Mouse (Mus musculus): Measurements from ENCODE around the gene Kif2c. TPM values are rescaled to one million over a fixed set of nuclear protein-coding genes. Genes with fewer than 3 reads are reported as not detected.

The Kif2c gene
- 5.6 and 8.3 TPM in 2 replicates for polyA plus RNA-seq (2012; ENCODE audit: insufficient read depth, low replicate concordance)

GRCm38 (mm10) chr4:117181863-117182758, at the start of gene Kif2c:
Kif2c (minus strand) TSS chr4:117182639.
- TF ChIP-seq FLI1 (IDR thresholded peaks at IDR 0.05; ENCODE audit: low read length) (peak; percentile 92; the same call in 1 of the 2 replicates), GATA1 (IDR thresholded peaks at IDR 0.05; ENCODE audit: borderline replicate concordance, low read length) (no peak; the same call in 2 of the 3 replicates)
- Histone ChIP-seq H3K27me3 (replicated peaks) (no peaks in the 10 kb centered on the region), H3K36me3 (replicated peaks; ENCODE audit: low read length) (peaks cover 30% of the 10 kb centered on the region), H3K9me3 (no peaks in the 10 kb centered on the region), H3K4me1 (peaks cover 31% of the 10 kb centered on the region), H3K4me3 (replicated peaks) (peak within 1 kb of the TSS; percentile 94)

- H3K9me3 ChIP-seq, result peaks cover 5% of the 10 kb centered on the region
- H3K4me3 ChIP-seq (replicated peaks), result no peak overlapping the region
- H3K4me1 ChIP-seq, result no peaks in the 10 kb centered on the region
- TF ChIP-seq FLI1 (IDR thresholded peaks at IDR 0.05; ENCODE audit: low read length) (no peak), GATA1 (IDR thresholded peaks at IDR 0.05; ENCODE audit: borderline replicate concordance, low read length) (no peak)
- no peaks in the 10 kb centered on the region for H3K36me3 ChIP-seq (replicated peaks; ENCODE audit: low read length)
- peaks cover 46% of the 10 kb centered on the region for H3K27me3 ChIP-seq (replicated peaks)
Observed at GRCm38 (mm10) chr4:117231208-117231607, 48.8 kb upstream of the Kif2c start.

- no peaks in the 10 kb centered on the region for H3K36me3 ChIP-seq (replicated peaks; ENCODE audit: low read length)
- H3K27me3 ChIP-seq (replicated peaks), result peaks cover 43% of the 10 kb centered on the region
- no peak overlapping the region for H3K4me3 ChIP-seq (replicated peaks)
- TF ChIP-seq FLI1 (IDR thresholded peaks at IDR 0.05; ENCODE audit: low read length) (no peak), GATA1 (IDR thresholded peaks at IDR 0.05; ENCODE audit: borderline replicate concordance, low read length) (no peak)
- no peaks in the 10 kb centered on the region for H3K4me1 ChIP-seq
- H3K9me3 ChIP-seq, result no peaks in the 10 kb centered on the region
Observed at GRCm38 (mm10) chr4:117230331-117230730, 47.9 kb upstream of the Kif2c start.

GRCm38 (mm10) chr4:117229590-117229989, 47.2 kb upstream of the Kif2c start:
- no peak for TF ChIP-seq GATA1 (IDR thresholded peaks at IDR 0.05; ENCODE audit: borderline replicate concordance, low read length)
- TF ChIP-seq FLI1 (IDR thresholded peaks at IDR 0.05; ENCODE audit: low read length), result no peak
- H3K9me3 ChIP-seq, result no peaks in the 10 kb centered on the region
- H3K27me3 ChIP-seq (replicated peaks), result peaks cover 42% of the 10 kb centered on the region
- peaks cover 1% of the 10 kb centered on the region; the same call in 1 of the 2 replicates for H3K4me1 ChIP-seq
- no peak overlapping the region for H3K4me3 ChIP-seq (replicated peaks)
- H3K36me3 ChIP-seq (replicated peaks; ENCODE audit: low read length), result no peaks in the 10 kb centered on the region

GRCm38 (mm10) chr4:117225250-117225649, 42.8 kb upstream of the Kif2c start:
- H3K9me3 ChIP-seq, result peaks cover 5% of the 10 kb centered on the region; the same call in 1 of the 2 replicates
- H3K27me3 ChIP-seq (replicated peaks), result peaks cover 23% of the 10 kb centered on the region
- H3K4me3 ChIP-seq (replicated peaks), result no peak overlapping the region
- no peaks in the 10 kb centered on the region for H3K36me3 ChIP-seq (replicated peaks; ENCODE audit: low read length)
- H3K4me1 ChIP-seq, result peaks cover 25% of the 10 kb centered on the region
- TF ChIP-seq GATA1 (IDR thresholded peaks at IDR 0.05; ENCODE audit: borderline replicate concordance, low read length), result no peak
- no peak for TF ChIP-seq FLI1 (IDR thresholded peaks at IDR 0.05; ENCODE audit: low read length)

- Histone ChIP-seq H3K27me3 (replicated peaks) (peaks cover 16% of the 10 kb centered on the region), H3K4me3 (replicated peaks) (no peak overlapping the region), H3K4me1 (peaks cover 32% of the 10 kb centered on the region), H3K36me3 (replicated peaks; ENCODE audit: low read length) (no peaks in the 10 kb centered on the region), H3K9me3 (peaks cover 5% of the 10 kb centered on the region; the same call in 1 of the 2 replicates)
- TF ChIP-seq FLI1 (IDR thresholded peaks at IDR 0.05; ENCODE audit: low read length), result no peak
- TF ChIP-seq GATA1 (IDR thresholded peaks at IDR 0.05; ENCODE audit: borderline replicate concordance, low read length), result no peak
Observed at GRCm38 (mm10) chr4:117224122-117224521, 41.7 kb upstream of the Kif2c start.

GRCm38 (mm10) chr4:117223001-117223400, 40.6 kb upstream of the Kif2c start:
- peaks cover 6% of the 10 kb centered on the region for H3K27me3 ChIP-seq (replicated peaks)
- H3K4me1 ChIP-seq, result peaks cover 41% of the 10 kb centered on the region
- H3K36me3 ChIP-seq (replicated peaks; ENCODE audit: low read length), result no peaks in the 10 kb centered on the region
- TF ChIP-seq GATA1 (IDR thresholded peaks at IDR 0.05; ENCODE audit: borderline replicate concordance, low read length) (no peak), FLI1 (IDR thresholded peaks at IDR 0.05; ENCODE audit: low read length) (no peak)
- peaks cover 5% of the 10 kb centered on the region; the same call in 1 of the 2 replicates for H3K9me3 ChIP-seq
- no peak overlapping the region for H3K4me3 ChIP-seq (replicated peaks)

DNA sequence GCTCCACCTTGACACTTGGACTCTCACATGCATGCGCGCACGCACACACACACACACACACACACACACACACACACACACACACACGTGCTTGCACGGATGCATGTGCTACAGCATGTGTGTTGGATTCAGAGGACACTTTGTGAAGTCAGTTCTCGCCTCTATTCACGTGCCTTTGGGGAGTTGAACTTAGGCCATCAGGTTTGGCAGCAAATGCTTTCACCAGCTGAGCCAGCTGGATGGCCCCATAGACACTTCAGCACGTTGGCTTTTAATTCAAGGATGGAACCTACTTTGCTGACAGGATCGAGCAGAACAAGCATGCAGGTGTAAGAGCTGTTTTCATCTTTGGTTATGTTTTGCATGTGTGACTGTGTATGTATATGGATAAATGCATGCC, 39.4 kb upstream of the Kif2c start:
- Histone ChIP-seq H3K27me3 (replicated peaks) (peaks cover 7% of the 10 kb centered on the region), H3K9me3 (peaks cover 5% of the 10 kb centered on the region; the same call in 1 of the 2 replicates), H3K36me3 (replicated peaks; ENCODE audit: low read length) (no peaks in the 10 kb centered on the region), H3K4me1 (peaks cover 48% of the 10 kb centered on the region), H3K4me3 (replicated peaks) (no peak overlapping the region)
- no peak for TF ChIP-seq GATA1 (IDR thresholded peaks at IDR 0.05; ENCODE audit: borderline replicate concordance, low read length)
- no peak for TF ChIP-seq FLI1 (IDR thresholded peaks at IDR 0.05; ENCODE audit: low read length)

- peaks cover 11% of the 10 kb centered on the region for H3K27me3 ChIP-seq (replicated peaks)
- no peak overlapping the region for H3K4me3 ChIP-seq (replicated peaks)
- no peak for TF ChIP-seq GATA1 (IDR thresholded peaks at IDR 0.05; ENCODE audit: borderline replicate concordance, low read length)
- TF ChIP-seq FLI1 (IDR thresholded peaks at IDR 0.05; ENCODE audit: low read length), result no peak
- H3K36me3 ChIP-seq (replicated peaks; ENCODE audit: low read length), result no peaks in the 10 kb centered on the region
- peaks cover 48% of the 10 kb centered on the region for H3K4me1 ChIP-seq
- H3K9me3 ChIP-seq, result peaks cover 5% of the 10 kb centered on the region; the same call in 1 of the 2 replicates
Observed at GRCm38 (mm10) chr4:117220741-117221515, 38.5 kb upstream of the Kif2c start.
